Comparison of ENCODE assay signal across 19 mouse cellular contexts in the genomic region with DNA sequence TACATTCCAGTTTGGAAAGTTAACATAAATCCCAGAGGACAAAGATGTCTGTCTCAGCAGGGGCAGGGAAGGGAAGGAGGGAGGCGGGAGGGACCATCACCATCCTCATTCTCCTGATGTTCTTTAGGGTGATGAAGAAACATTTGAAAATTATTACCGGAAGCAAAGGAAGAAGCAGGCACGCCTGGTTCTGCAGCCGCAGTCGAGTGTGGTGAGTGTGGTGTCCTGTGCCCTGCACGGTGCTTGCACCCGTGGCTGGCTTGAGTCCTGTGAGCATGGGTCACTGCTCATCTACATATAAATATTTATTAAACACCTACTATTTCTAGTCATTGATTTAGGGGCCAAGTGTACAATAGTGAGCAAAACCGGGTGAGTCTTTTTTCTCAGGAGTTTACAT. TPM values are rescaled to one million over a fixed set of nuclear protein-coding genes. Genes with fewer than 3 reads are reported as not detected.
DNase-seq lines count a peak whose midpoint lies in the region; ATAC-seq lines count a peak whose summit lies in the region.
"Had no signal": no experiment of that assay in that cellular context is flagged by ENCODE, and none has a peak within 500 bp of the region (broad histone marks: within the 10 kb centered on the region; RNA-seq: fewer than 3 reads in every experiment).

No protein-coding gene starts in this region.

- no peak overlapping the region for H3K27ac ChIP-seq in lung, embryonic 15.5 days
- H3K27ac ChIP-seq: kidney, embryonic 15.5 days; liver, embryonic 12.5 days had no signal

- H3K4me3 ChIP-seq in lung, embryonic 15.5 days = no peak overlapping the region
- H3K4me3 ChIP-seq: heart, embryonic 12.5 days; kidney, embryonic 15.5 days; liver, embryonic 12.5 days had no signal

- no peaks in the 10 kb centered on the region for H3K27me3 ChIP-seq in lung, embryonic 15.5 days
- H3K27me3 ChIP-seq: heart, embryonic 12.5 days; kidney, embryonic 15.5 days; liver, embryonic 12.5 days had no signal

- no peaks in the 10 kb centered on the region for H3K9me3 ChIP-seq in lung, embryonic 15.5 days
- H3K9me3 ChIP-seq: heart, embryonic 12.5 days; kidney, embryonic 15.5 days; liver, embryonic 12.5 days had no signal

- H3K36me3 ChIP-seq in lung, embryonic 15.5 days = no peaks in the 10 kb centered on the region

- intact Hi-C loops in left cerebral cortex, postnatal 10 days (cut with DNase I) = no loop called here

- no peak for ATAC-seq in lung, embryonic 15.5 days (ENCODE audit: borderline replicate concordance, extremely low read depth, low FRiP score, low TSS enrichment)
- peak; percentile 41 for ATAC-seq in megakaryocyte, adult 5-6 weeks (ENCODE audit: poor library complexity, severe bottlenecking)
- ATAC-seq in erythroid progenitor cell, adult 5-6 weeks (replicated peaks; ENCODE audit: low FRiP score, poor library complexity, severe bottlenecking) = no peak
- ATAC-seq: forebrain, embryonic 14.5 days; hindbrain, embryonic 16.5 days; liver, embryonic 12.5 days had no signal

- peaks cover 10% of the 10 kb centered on the region for H3K4me1 ChIP-seq in lung, embryonic 15.5 days
- H3K4me1 ChIP-seq: heart, embryonic 12.5 days; kidney, embryonic 15.5 days had no signal

- 28% methylated on average over 8 of the region's 8 CpGs for WGBS in lung, embryonic 15.5 days

- peak; percentile 23 for DNase-seq in kidney, adult 18-20 months
- DNase-seq in kidney, postnatal 14 days = no peak
- DNase-seq in lung, postnatal 36 days = no peak
- no peak for DNase-seq in left cerebral cortex, postnatal 10 days (ENCODE audit: extremely low spot score in 1 of 2, low spot score in 2 of 2)
- DNase-seq: adrenal gland, postnatal 10 days; cerebellum, adult 11-12 months; cerebellum, postnatal 25 days; gastrocnemius, postnatal 36 days; layer of hippocampus, adult 9-11 months; spleen, adult 18-20 months; thymus, postnatal 36 days had no signal

- no peak overlapping the region; the same call in 1 of the 2 replicates for H3K9ac ChIP-seq in lung, embryonic 15.5 days
- H3K9ac ChIP-seq: heart, embryonic 12.5 days; kidney, embryonic 15.5 days; liver, embryonic 12.5 days had no signal

- peak overlapping the region; percentile 36; the same call in 1 of the 2 replicates for H3K4me2 ChIP-seq in lung, embryonic 15.5 days
- H3K4me2 ChIP-seq: heart, embryonic 12.5 days; liver, embryonic 12.5 days had no signal

RNA-seq across cellular contexts. Expression of gene Exoc6, which starts 35.5 kb away (rescaled TPM):
- polyA plus RNA-seq in lung, embryonic 15.5 days (2015; fragmentation: Nextera tagmentation; extraction: Ambion mirVana) = 11.6 and 12.8 TPM in 2 replicates
- 67.1 and 69.4 TPM in 2 replicates for total RNA-seq in megakaryocyte, adult 5-6 weeks (2015)
- total RNA-seq in megakaryocyte, adult 5-6 weeks (2017) = 96.3 and 108 TPM in 2 replicates
- total RNA-seq in left cerebral cortex, postnatal 10 days (2021) = 10 to 100 TPM; 52.9 to 53.6 TPM
- 26.3 and 32.7 TPM in 2 replicates for total RNA-seq in erythroid progenitor cell, adult 5-6 weeks (2015; ENCODE audit: low replicate concordance)
- total RNA-seq in erythroid progenitor cell, adult 5-6 weeks (2017; ENCODE audit: low replicate concordance) = 39.3 and 39.6 TPM in 2 replicates
